Mouse (Mus musculus): Measurements from ENCODE around the gene Acot11. TPM values are rescaled to one million over a fixed set of nuclear protein-coding genes. Genes with fewer than 3 reads are reported as not detected.

Gene Acot11
- total RNA-seq, 2 experiments from 2014 or later: 43.7 to 53.3 TPM

GRCm38 (mm10) chr4:106703956-106704355, 100.8 kb downstream of the Acot11 start:
- DNase-seq (ENCODE audit: low spot score in 2 of 2): peak in 1 of 2 experiments; percentile 21

- DNase-seq (ENCODE audit: low spot score in 2 of 2): no peak
Measured at GRCm38 (mm10) chr4:106700798-106701197, 104.0 kb downstream of the Acot11 start.

- no peak for DNase-seq (ENCODE audit: low spot score in 2 of 2)
Measured at GRCm38 (mm10) chr4:106699989-106700388, 104.8 kb downstream of the Acot11 start.

Other genes with a start within 250 kb of the Acot11 start
- 100 to 1,000 TPM in 1 of 2 experiments, 10 to 100 TPM in 1; 93.8 to 106 TPM for gene Dhcr24, start 244.0 kb downstream of the Acot11 start, total RNA-seq (2021)
- gene Lexm, start 187.8 kb downstream of the Acot11 start, total RNA-seq (2021): not detected
- gene Ttc22, start 182.6 kb downstream of the Acot11 start, total RNA-seq (2021): under 1 TPM; 0.91 to 0.94 TPM
- 1 to 10 TPM; 6.8 to 7.3 TPM for gene Pars2, start 153.9 kb downstream of the Acot11 start, total RNA-seq (2021)
- gene Ttc4, start 126.1 kb downstream of the Acot11 start, total RNA-seq (2021): 10 to 100 TPM; 38.7 to 41.3 TPM
- gene Mroh7, start 74.1 kb downstream of the Acot11 start, total RNA-seq (2021): 1 to 10 TPM; 1.5 to 2.1 TPM
- gene Fam151a, start 71.1 kb downstream of the Acot11 start, total RNA-seq (2021): not detected
- 100 to 1,000 TPM; 106 to 119 TPM for gene Ssbp3, start 105.7 kb upstream of the Acot11 start, total RNA-seq (2021)